Mouse (Mus musculus) stomach, postnatal 0 days (tissue): Measurements from ENCODE around the gene Mkln1. TPM values are rescaled to one million over a fixed set of nuclear protein-coding genes. Genes with fewer than 3 reads are reported as not detected.

Source experiments
- ATAC-seq: fragments of 200-750 bp; cut with Nextera tagmentation; 2 replicates; pipeline ENCODE4 v1.8.0; 2017; ENCODE audit not compliant: low FRiP score, low TSS enrichment
- DNase-seq: peaks from one replicate; pipeline ENCODE4 v3.0.0-alpha.2; 2016; ENCODE audit warnings: low spot score
- H3K27ac ChIP-seq: fragments of 300-500 bp; sonication (generic); replicated peaks from 2 replicates; pipeline ENCODE4 v1.5.1; 2014; ENCODE audit warnings: mild to moderate bottlenecking, control low read depth
- H3K27me3 ChIP-seq: fragments of 300-500 bp; sonication (generic); 2 replicates; pipeline ENCODE4 v1.6.1; 2014; ENCODE audit warnings: low read length; ENCODE audit not compliant: control insufficient read depth, insufficient read depth
- H3K36me3 ChIP-seq: fragments of 300-500 bp; sonication (generic); 2 replicates; pipeline ENCODE4 v1.6.1; 2014; ENCODE audit warnings: low read length, mixed read lengths; ENCODE audit not compliant: control insufficient read depth, insufficient read depth
- H3K4me1 ChIP-seq: fragments of 300-500 bp; sonication (generic); replicated peaks from 2 replicates; pipeline ENCODE4 v1.6.1; 2014; ENCODE audit warnings: antibody characterized with exemption; ENCODE audit not compliant: control insufficient read depth, insufficient read depth
- H3K4me2 ChIP-seq: fragments of 300-500 bp; sonication (generic); replicated peaks from 2 replicates; pipeline ENCODE4 v1.6.1; 2014; ENCODE audit warnings: low read depth, mild to moderate bottlenecking, control low read depth, moderate library complexity
- H3K4me3 ChIP-seq: fragments of 300-500 bp; sonication (generic); 2 replicates; pipeline ENCODE4 v1.5.1; 2014; ENCODE audit warnings: low read depth, low read length, control low read depth
- H3K9ac ChIP-seq: fragments of 300-500 bp; sonication (generic); 2 replicates; pipeline ENCODE4 v1.6.1; 2014; ENCODE audit warnings: mild to moderate bottlenecking, low read length, control low read depth, mixed read lengths
- H3K9me3 ChIP-seq: fragments of 300-500 bp; sonication (generic); 2 replicates; pipeline ENCODE4 v1.6.1; 2016; ENCODE audit warnings: low read length; ENCODE audit not compliant: control insufficient read depth
- CTCF ChIP-seq: IDR thresholded peaks from 2 replicates; pipeline ENCODE4 v1.5.1; 2016; ENCODE audit warnings: antibody characterized with exemption, low read depth, mild to moderate bottlenecking, moderate library complexity
- EP300 ChIP-seq: optimal IDR thresholded peaks from 2 replicates; pipeline ENCODE3; 2016; ENCODE audit warnings: antibody characterized with exemption
- WGBS: fragments of 180-500 bp; shearing (Covaris S2); extraction: QIAGEN DNeasy Blood & Tissue Kit; methylation state at CpG from one replicate; pipeline ENCODE4 v1.1.7; 2014; 5-methylcytosine and 5-hydroxymethylcytosine counted together
- polyA plus RNA-seq: library from polyadenylated mRNA; unstranded; fragments of >200 nt; fragmentation: Nextera tagmentation; extraction: Ambion mirVana; gene quantifications from 2 replicates; pipeline ENCODE4 v1.2.1, GENCODE M21; 2015

Gene Mkln1
- polyA plus RNA-seq, 1 experiment from 2014 or later, result 108 TPM

- Histone ChIP-seq H3K4me2 (peak overlapping the region; percentile 78), H3K27me3 (no peaks in the 10 kb centered on the region), H3K9me3 (no peaks in the 10 kb centered on the region), H3K4me3 (peak overlapping the region; percentile 99), H3K4me1 (0 out of 2 replicates have a peak, but pooled peaks cover 2% of the 10 kb centered on the region), H3K36me3 (no peaks in the 10 kb centered on the region), H3K9ac (peak overlapping the region; percentile 99), H3K27ac (peak overlapping the region; percentile 96)
- ATAC-seq, result peak; percentile 57
- no peak for TF ChIP-seq EP300
- no peak for TF ChIP-seq CTCF
- WGBS, result 1% methylated on average over 13 of the region's 13 CpGs
- peak; percentile 48 for DNase-seq
Observed at GRCm38 (mm10) chr6:31399566-31399965, 1.0 kb downstream of the Mkln1 start.

DNA sequence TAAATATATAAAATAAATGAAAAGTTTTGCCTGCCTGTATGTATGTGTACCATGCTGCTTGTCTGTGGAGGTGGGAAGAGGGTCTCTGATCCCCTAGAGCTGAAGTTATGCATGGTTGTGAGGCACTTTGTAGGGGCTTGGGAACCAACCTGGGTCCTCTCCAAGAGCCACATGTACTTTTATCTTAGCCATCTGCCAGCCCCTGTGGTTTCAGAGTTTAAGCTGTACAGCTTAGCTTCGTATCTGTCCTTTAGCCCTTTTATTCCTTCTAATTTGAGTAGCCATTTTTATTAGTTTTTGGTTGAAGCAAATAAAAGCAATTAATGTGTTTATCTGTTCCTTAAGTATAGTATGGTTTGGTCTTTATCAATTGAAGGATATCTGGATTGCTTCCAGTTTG, 12.5 kb downstream of the Mkln1 start:
- Histone ChIP-seq H3K27ac (no peak overlapping the region), H3K4me3 (no peak overlapping the region), H3K36me3 (no peaks in the 10 kb centered on the region), H3K4me2 (no peak overlapping the region), H3K27me3 (no peaks in the 10 kb centered on the region), H3K9me3 (no peaks in the 10 kb centered on the region), H3K4me1 (no peaks in the 10 kb centered on the region), H3K9ac (no peak overlapping the region)
- 86% methylated on average over 1 of the region's 1 CpGs for WGBS
- no peak for ATAC-seq
- DNase-seq, result no peak
- TF ChIP-seq EP300, result no peak
- no peak for TF ChIP-seq CTCF

- Histone ChIP-seq H3K9me3 (no peaks in the 10 kb centered on the region), H3K36me3 (no peaks in the 10 kb centered on the region), H3K9ac (no peak overlapping the region), H3K27me3 (no peaks in the 10 kb centered on the region), H3K4me3 (no peak overlapping the region), H3K4me2 (no peak overlapping the region), H3K27ac (no peak overlapping the region), H3K4me1 (no peaks in the 10 kb centered on the region)
- TF ChIP-seq EP300, result no peak
- peak; percentile 59 for TF ChIP-seq CTCF
- ATAC-seq, result 0 out of 2 replicates have a peak, but pooled peaks have one; percentile 35
- DNase-seq, result no peak
Observed at GRCm38 (mm10) chr6:31412487-31412886, 14.0 kb downstream of the Mkln1 start.

DNA sequence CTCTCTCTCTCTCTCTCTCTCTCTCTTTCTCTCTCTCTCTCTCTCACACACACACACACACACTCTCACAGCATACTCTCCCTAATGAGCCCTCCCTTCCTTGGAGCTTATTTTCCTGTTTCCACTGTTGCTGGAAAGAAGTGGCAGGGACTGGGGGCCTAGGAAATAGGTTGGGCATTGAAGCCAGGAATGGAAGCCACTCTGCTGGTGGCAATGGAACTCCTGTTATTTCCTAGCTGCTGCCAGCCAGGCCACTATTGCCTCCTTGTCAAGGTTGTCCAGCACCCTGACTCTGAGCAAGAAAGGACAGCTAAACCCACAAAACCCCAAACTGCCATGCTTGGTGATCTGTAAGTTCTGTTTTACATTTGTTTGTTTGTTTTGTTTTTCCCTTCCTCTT, 15.0 kb downstream of the Mkln1 start:
- no peak overlapping the region for H3K4me3 ChIP-seq
- no peak overlapping the region for H3K27ac ChIP-seq
- ATAC-seq (no peak), DNase-seq (no peak)
- H3K4me2 ChIP-seq, result no peak overlapping the region
- no peaks in the 10 kb centered on the region for H3K36me3 ChIP-seq
- H3K9me3 ChIP-seq, result no peaks in the 10 kb centered on the region
- H3K4me1 ChIP-seq, result no peaks in the 10 kb centered on the region
- no peak overlapping the region for H3K9ac ChIP-seq
- TF ChIP-seq EP300, result no peak
- no peak for TF ChIP-seq CTCF
- H3K27me3 ChIP-seq, result no peaks in the 10 kb centered on the region

DNA sequence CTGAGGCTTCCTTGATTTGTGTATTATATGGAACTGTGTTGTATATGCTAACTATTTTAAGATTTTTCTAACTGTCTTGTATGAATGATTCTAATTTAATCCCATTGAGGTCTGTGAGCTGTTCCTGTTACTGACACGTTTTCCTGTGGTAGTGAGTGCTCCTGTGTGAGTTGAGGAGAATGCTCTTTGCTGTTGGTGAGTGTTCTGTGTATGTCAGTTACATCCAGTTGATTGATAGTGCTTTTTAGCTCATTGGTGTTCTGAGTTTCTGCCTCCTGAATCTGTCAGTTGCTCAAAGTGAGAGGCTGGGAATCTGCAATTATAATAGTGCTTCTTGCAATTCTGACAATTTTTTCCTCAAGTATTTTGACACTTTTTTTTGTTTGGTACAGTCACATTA, 15.8 kb downstream of the Mkln1 start:
- no peaks in the 10 kb centered on the region for H3K36me3 ChIP-seq
- ATAC-seq, result no peak
- WGBS, result 14% methylated on average over 1 of the region's 1 CpGs

GRCm38 (mm10) chr6:31425428-31425827, 26.9 kb downstream of the Mkln1 start:
- Histone ChIP-seq H3K4me1 (no peaks in the 10 kb centered on the region), H3K36me3 (peaks cover 7% of the 10 kb centered on the region; the same call in 1 of the 2 replicates), H3K9me3 (no peaks in the 10 kb centered on the region), H3K27ac (no peak overlapping the region), H3K4me2 (no peak overlapping the region), H3K9ac (no peak overlapping the region), H3K27me3 (no peaks in the 10 kb centered on the region), H3K4me3 (no peak overlapping the region)
- TF ChIP-seq CTCF (no peak), EP300 (no peak)
- ATAC-seq, result no peak
- DNase-seq, result no peak
- 85% methylated on average over 3 of the region's 3 CpGs for WGBS

More for the DNA sequence above, 15.8 kb downstream of the Mkln1 start:
- TF ChIP-seq EP300 (no peak), CTCF (no peak)
- Histone ChIP-seq H3K4me2 (no peak overlapping the region), H3K4me3 (no peak overlapping the region), H3K9ac (no peak overlapping the region), H3K27ac (no peak overlapping the region), H3K9me3 (no peaks in the 10 kb centered on the region), H3K4me1 (no peaks in the 10 kb centered on the region), H3K27me3 (no peaks in the 10 kb centered on the region)
- no peak for DNase-seq
